Mouse (Mus musculus): ENCODE measurements around the gene Mfsd12. TPM values are rescaled to one million over a fixed set of nuclear protein-coding genes. Genes with fewer than 3 reads are reported as not detected.

The Mfsd12 gene
- total RNA-seq, 4 experiments from 2014 or later = 1.7 to 3.1 (median 2.1) TPM

GRCm38 (mm10) chr10:81354738-81355477 is 2.4 kb upstream of the Mfsd12 start:
- no peak for DNase-seq (ENCODE audit: low spot score in 2 of 2)

DNA sequence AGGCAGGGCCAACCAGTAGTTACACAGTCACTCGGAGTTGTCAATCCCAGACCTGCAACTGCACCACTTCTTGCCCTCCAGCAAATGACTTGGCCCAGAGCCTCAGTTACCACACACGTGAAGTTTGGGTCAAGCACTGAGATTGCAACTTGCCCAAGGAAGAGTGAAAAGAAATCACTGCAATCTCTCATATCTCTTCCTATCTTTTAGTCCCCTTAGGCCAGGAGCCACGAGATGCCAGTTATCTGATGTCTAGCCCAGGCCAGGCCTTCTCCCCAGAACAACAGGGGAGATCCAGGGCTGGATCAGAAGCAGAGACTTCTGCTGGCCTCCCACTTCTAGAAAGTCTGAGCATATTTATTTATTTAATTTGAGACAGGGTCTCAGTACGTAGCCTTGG is 1.8 kb upstream of the Mfsd12 start:
- DNase-seq (ENCODE audit: low spot score in 2 of 2) = no peak

DNA sequence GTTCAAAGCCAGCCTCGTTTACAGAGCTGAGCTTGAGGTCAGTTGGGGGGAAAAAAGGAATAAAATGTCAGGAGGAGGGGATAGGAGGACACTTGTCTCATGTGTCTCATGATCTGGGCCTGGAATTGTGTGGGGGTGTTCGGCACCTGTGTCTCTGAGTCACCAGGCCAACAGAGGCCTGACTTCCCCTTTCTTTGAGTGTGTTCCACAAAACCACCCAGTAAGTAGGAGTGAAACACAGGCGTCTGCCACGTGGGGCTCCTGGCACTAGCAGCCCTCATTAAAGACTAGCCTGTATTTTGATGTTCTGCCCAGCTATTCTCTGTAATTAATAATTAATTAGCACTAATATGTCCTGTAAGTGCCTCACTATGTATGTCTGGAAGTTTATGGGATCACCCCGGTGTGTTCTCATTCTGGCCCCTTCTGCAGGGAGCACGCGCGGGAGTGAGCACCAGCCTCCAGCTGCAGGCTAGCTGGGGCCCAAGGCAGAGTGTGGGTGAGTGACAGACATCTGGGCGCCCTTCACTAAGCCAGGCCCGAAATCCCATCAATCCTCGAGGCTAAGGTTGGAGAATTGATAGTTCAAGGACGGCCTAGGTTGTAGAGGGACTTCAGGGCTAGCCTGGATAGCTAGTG is 820 bp upstream of the Mfsd12 start:
- DNase-seq (ENCODE audit: low spot score in 2 of 2) = no peak

DNA sequence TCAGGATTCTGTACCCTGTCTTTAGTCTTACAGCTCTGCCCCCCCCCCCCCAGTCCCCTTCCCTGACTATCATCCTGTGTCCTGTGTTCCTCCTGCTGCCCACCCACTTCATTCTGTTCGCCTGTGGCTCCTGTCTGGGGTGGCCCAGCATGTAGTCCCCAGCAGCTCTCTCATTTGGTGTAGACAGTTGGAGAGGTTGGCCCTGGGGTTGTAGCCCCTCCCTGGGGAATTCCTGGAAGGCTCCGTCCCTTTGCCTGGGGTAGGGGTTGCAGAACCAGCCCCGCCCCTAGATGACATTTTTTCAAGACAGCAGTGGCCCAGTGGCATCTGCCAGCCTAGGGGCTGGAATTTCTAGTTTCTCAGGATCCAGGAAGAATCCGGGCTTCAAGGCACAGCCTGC is 918 bp downstream of the Mfsd12 start:
- DNase-seq (ENCODE audit: low spot score in 2 of 2) = no peak

- no peak for DNase-seq (ENCODE audit: low spot score in 2 of 2)
Measured at GRCm38 (mm10) chr10:81358841-81359240, 1.6 kb downstream of the Mfsd12 start.

GRCm38 (mm10) chr10:81360721-81361120 is 3.4 kb downstream of the Mfsd12 start:
- no peak for DNase-seq (ENCODE audit: low spot score in 2 of 2)

GRCm38 (mm10) chr10:81362336-81362949 is 5.2 kb downstream of the Mfsd12 start:
- no peak for DNase-seq (ENCODE audit: low spot score in 2 of 2)

DNA sequence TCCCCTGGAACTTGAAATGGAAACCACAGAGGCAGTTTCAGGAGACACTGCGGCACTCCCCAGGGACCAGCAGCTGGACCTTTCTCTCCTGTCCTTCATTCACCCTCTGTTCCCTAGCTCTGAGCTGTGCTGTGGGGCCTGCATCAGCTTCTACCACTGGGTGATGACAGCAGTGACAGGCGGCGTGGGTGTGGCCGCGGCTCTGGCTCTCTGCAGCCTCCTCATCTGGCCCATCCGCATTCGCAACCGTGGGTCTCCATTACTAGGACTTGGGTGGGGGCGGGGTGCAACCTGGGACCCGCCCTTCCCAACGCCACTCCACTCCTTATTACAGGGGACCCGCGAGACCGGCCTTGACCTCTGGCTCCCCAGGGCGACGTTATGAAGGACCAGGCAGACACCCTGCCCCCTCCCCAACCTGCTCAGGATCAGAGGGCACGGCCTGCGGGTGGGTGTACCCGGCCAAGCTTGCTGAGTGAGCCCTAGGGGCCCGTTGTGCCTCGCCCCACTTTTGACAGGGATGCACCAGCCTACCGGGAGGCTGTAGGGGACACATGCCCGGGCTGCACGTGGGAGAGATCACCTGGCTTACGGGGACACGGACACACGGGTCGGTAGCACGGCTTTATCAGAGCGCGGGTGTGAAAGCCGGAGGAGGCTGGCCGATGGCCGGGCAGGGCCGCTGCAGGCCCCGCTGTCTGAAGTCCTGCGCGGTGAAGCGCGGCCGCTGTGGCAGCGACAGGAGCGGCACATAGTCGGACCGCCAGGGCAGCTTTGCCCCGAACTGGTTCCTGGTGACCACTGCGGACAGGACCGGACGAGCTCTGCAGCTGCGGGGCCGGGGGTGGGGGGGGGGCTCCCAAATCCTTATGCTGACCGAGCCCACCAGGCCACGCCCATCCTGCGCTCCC is 6.4 kb downstream of the Mfsd12 start:
- no peak for DNase-seq (ENCODE audit: low spot score in 2 of 2)

- no peak for DNase-seq (ENCODE audit: low spot score in 2 of 2)
Measured at GRCm38 (mm10) chr10:81364666-81365065, 7.4 kb downstream of the Mfsd12 start.

DNA sequence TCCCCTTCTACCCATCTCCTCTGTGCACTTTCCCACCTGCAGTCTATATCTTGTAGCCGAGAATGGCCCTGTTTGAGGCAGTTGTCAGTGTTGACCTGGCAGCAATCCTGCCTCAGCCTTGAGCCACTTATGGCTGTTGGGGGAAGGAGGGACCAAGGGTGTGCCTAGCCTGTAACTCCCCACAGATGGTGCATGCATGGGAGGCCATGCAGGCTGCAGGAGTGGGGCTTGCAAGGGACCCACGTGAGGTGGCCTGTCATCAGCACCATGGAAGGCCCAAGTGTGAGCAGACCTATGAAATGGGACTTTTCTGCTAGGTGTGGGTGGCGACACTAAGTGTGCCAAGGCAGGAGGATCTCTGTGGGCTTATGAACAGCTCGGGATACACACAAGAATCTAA is 7.8 kb downstream of the Mfsd12 start:
- no peak for DNase-seq (ENCODE audit: low spot score in 2 of 2)

DNA sequence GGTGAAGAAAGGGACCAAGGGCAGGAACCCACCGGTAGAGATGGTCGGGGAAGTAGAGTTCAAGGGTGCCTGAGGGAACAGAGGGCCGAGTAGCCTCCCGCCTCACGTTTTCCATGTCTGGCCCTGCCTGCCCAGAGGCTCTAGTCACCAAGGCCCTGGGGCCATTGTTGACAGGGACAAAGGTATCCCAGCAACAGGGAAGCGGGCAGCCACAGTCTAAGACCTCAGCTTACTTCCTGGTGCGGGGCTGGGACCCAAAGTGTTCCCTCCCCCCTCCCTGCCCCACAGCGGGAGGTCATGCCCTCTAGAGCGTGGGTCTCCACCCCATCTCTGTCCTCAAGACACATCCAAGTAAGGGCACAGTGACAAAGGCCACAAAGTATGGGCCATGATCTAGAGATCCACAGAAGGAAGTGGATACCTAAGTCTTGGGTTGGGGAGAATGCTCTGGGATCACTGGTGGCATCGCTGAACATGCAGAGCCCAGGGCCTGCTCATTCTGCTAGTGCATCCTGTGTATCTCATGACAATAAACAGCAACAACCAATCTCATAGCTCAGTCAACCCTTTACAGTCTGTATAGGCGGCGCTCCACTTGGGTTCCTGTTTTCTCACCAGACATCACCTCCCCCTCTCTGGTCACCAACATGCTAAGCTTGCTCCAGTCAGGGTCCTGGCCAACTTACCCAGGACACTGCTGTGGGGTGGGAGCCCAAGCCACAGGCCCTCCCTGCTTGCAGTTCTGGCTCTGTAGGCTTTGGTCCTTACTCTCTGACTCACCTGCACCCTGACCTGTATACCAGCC is 8.6 kb downstream of the Mfsd12 start, which contains the start of gene 4930404N11Rik:
TSS of gene 4930404N11Rik (minus strand) at position 145 of the 805 bp plus-strand sequence.
- DNase-seq (ENCODE audit: low spot score in 2 of 2) = no peak

DNA sequence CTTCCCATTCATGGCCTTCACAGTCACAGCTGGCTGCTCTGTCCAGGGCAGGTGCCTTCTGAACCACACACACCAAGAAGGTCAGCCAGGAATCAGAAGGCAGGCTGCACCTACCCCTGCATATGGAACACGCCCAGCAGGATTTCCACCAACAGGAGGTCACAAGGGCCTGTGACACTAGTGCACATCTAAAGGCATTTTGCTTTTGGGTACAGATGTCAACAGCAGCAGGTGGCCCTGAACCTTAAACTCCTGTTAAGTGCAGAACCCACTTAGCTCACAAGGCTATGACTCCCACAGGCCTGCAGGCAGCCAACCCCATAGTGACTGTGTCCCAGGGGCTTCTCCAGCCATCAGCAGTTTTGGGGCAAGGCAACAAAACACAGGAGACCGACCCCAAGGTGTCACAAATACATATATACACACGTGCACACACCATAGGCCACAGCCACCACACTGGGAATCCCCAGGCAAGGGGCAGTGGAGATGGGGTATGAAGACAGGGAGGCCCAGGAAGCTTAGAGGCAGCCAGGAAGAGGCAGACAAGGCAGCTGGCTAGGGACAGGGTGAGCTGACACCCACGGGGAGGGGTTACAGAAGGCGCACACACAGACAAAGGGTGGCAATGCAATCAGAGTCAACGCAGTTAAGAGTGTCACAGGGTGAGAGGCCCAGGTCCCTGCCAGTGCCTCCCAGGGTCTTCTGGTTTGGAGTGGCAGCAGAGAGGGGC is 9.4 kb downstream of the Mfsd12 start:
- no peak for DNase-seq (ENCODE audit: low spot score in 2 of 2)

DNA sequence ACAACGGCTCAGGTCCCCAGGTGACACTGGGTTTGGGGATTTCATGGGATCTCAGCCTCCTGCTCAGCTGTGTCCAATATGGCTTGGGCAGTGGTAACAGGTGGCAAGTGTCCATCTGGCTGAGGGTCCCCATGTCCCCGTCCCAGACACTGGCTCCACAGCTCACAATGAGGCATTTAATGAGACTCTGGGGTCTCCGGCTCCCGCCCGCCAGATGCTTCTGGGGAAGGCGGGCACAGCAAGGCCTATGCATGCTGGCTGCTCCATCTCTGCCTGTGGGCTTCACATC is 9.9 kb downstream of the Mfsd12 start:
- no peak for DNase-seq (ENCODE audit: low spot score in 2 of 2)

DNA sequence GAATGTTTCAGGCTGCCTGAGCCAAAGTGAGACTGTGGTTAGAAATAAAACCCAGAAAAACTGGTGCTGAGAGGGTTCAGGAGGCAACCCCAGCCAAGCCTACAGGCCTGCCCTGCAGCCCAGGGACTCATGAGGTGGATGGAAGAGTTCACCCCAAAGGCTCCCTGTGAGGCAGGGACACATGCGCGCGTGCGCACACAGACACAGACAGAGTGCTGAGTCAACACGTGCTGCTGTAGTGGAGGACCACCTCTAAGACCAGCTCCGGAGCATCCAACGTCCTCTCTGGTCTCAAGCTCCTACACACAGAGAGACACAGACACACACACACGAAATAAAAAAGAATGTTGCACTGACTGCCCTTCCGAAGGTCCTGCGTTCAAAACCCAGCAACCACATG is 18.0 kb downstream of the Mfsd12 start:
- DNase-seq (ENCODE audit: low spot score in 2 of 2) = no peak

DNA sequence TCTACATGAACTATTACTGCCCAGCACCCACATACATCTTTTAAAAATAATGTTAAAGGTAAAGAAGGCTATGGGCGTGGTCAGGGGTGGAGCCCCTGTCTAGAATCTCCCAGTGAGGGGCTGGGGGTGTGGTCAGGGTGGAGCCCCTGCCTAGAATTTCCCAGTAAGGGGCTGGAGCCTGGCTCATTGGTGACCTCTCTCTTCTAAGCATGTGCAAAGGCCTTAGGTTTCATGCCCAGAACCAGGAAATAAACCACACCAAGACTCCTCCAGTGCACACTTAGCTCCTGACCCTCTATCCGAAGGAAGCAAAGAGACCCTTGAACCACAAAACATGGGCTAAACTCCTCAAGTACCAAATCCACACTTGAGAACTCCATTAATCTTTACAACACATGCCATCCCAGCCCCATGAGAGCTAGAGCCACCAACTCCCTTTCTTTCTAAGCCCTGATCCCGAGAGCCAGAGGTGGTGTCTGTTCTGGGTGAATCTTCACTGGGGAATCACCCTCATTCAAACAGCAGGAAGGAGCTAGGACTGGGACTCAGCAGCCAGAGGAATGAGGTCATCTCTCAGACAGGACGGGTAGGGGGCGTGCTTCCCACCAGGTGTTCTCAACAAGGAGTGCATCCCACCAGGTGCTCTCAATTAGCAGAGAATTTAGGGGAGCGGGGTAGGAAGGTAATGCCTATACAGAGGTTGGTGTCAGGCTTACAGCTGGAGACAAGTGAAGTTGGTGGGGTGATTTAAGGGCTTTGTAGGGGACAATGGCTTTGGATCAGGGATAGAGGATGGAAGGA is 19.5 kb downstream of the Mfsd12 start:
- no peak for DNase-seq (ENCODE audit: low spot score in 2 of 2)

DNA sequence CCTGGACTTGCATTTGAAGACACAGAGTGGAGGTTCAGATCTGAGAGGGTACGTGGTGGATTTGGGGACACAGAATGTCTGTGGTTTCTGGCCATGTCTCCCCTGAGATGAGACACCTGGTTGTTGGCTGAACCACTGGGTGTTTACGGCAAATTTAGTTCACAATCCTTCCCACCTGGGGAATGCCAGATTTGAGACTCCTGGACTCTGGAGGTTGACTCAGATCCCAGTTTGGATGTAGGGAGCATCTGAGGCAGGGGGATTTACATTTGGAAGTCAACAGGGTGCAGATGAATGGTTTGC is 20.0 kb downstream of the Mfsd12 start:
- no peak for DNase-seq (ENCODE audit: low spot score in 2 of 2)

DNA sequence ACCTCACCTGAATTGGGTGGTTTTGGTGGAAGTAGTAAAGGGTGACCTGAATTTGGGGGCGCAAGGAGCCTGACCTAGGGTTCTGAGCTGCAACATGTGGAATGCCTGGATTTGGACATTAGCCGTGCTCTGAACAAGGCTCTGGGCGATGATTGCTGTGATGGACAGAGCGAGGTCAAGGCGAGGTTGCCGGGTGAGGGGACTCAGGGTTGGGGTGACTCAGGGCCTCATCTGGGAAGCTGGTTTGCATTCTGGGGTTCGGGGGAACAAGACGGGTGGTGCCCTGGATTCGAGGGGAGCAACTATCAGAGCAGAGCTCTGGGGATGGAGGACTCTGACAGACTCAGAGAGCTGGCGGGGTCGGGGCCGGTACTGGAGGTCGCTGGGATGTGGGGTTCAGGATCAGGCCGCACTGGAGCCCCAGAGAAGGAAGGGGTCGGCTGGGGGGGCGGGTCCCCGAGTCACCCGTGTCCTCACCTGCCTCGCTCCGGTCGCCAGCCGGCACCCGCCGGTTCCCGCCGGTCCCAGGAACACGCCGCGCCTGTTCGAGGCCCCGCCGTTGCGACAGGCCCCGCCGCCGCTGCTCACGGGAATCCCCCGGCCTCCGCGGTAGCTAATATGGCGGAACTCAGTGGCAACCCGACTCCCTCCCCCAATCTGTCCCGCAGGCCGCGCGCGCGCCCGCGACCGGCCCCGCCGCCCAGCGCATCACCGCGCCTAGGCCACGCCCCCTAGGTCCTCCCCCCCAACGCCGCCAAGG is 20.7 kb downstream of the Mfsd12 start, which contains the start of gene Fzr1:
TSS of gene Fzr1 (minus strand) at position 724 of the 760 bp plus-strand sequence.
- no peak for DNase-seq (ENCODE audit: low spot score in 2 of 2)

- DNase-seq (ENCODE audit: low spot score in 2 of 2) = peak; percentile 100
Measured at GRCm38 (mm10) chr10:81378553-81379182, 21.4 kb downstream of the Mfsd12 start.
